Mouse (Mus musculus): ENCODE data around the gene 1110008L16Rik. TPM values are rescaled to one million over a fixed set of nuclear protein-coding genes. Genes with fewer than 3 reads are reported as not detected.
"Not testable (repeated sequence)": the region's sequence is repeated elsewhere in the genome, so short reads cannot be mapped to it uniquely, and the experiment has no call there.

Gene 1110008L16Rik
- 12.2 and 13.3 TPM in 2 replicates for polyA plus RNA-seq (2015; fragmentation: Nextera tagmentation; extraction: Ambion mirVana)

- peaks cover 32% of the 10 kb centered on the region for H3K4me1 ChIP-seq (replicated peaks; ENCODE audit: control insufficient read depth, insufficient read depth, low read length)
- H3K36me3 ChIP-seq (ENCODE audit: control insufficient read depth, insufficient read depth), result peaks cover 19% of the 10 kb centered on the region; the same call in 1 of the 2 replicates
- no peaks in the 10 kb centered on the region for H3K9me3 ChIP-seq (ENCODE audit: control insufficient read depth, low read length)
- no peaks in the 10 kb centered on the region for H3K27me3 ChIP-seq (replicated peaks; ENCODE audit: control insufficient read depth, insufficient read depth, low read length)
- no peak within 1 kb of the TSS for H3K27ac ChIP-seq (ENCODE audit: low read length)
- H3K9ac ChIP-seq (replicated peaks; ENCODE audit: low read depth, low read length), result no peak within 1 kb of the TSS
- H3K4me2 ChIP-seq (ENCODE audit: low read length), result no peak within 1 kb of the TSS
- no peak for ATAC-seq
- no peak within 1 kb of the TSS for H3K4me3 ChIP-seq (replicated peaks; ENCODE audit: low read length)
- WGBS, result 89% methylated on average over 5 of the region's 5 CpGs
Observed at GRCm38 (mm10) chr12:55299336-55299735, at the start of gene 1110008L16Rik. Gene 1110008L16Rik, plus strand, starts transcription at chr12:55299577.

GRCm38 (mm10) chr12:55261950-55262349 is 37.4 kb upstream of the 1110008L16Rik start:
- H3K27me3 ChIP-seq (replicated peaks; ENCODE audit: control insufficient read depth, insufficient read depth, low read length); H3K9ac ChIP-seq (replicated peaks; ENCODE audit: low read depth, low read length); H3K9me3 ChIP-seq (ENCODE audit: control insufficient read depth, low read length); H3K4me3 ChIP-seq (replicated peaks; ENCODE audit: low read length); H3K4me2 ChIP-seq (ENCODE audit: low read length); H3K36me3 ChIP-seq (ENCODE audit: control insufficient read depth, insufficient read depth); H3K4me1 ChIP-seq (replicated peaks; ENCODE audit: control insufficient read depth, insufficient read depth, low read length); H3K27ac ChIP-seq (ENCODE audit: low read length); ATAC-seq: not testable (repeated sequence)
- WGBS, result no CpG with 5 or more reads among the region's 8 CpGs

GRCm38 (mm10) chr12:55263385-55263784 is 36.0 kb upstream of the 1110008L16Rik start:
- H3K4me3 ChIP-seq (replicated peaks; ENCODE audit: low read length); H3K27me3 ChIP-seq (replicated peaks; ENCODE audit: control insufficient read depth, insufficient read depth, low read length); H3K9me3 ChIP-seq (ENCODE audit: control insufficient read depth, low read length); H3K27ac ChIP-seq (ENCODE audit: low read length); ATAC-seq; H3K9ac ChIP-seq (replicated peaks; ENCODE audit: low read depth, low read length); H3K4me2 ChIP-seq (ENCODE audit: low read length); H3K4me1 ChIP-seq (replicated peaks; ENCODE audit: control insufficient read depth, insufficient read depth, low read length); H3K36me3 ChIP-seq (ENCODE audit: control insufficient read depth, insufficient read depth): not testable (repeated sequence)
- WGBS, result no CpG with 5 or more reads among the region's 5 CpGs

- no peak for ATAC-seq
- no peaks in the 10 kb centered on the region for H3K27me3 ChIP-seq (replicated peaks; ENCODE audit: control insufficient read depth, insufficient read depth, low read length)
Observed at GRCm38 (mm10) chr12:55272243-55272642, 27.1 kb upstream of the 1110008L16Rik start.

GRCm38 (mm10) chr12:55277583-55277982 is 21.8 kb upstream of the 1110008L16Rik start:
- H3K36me3 ChIP-seq (ENCODE audit: control insufficient read depth, insufficient read depth); ATAC-seq; H3K4me1 ChIP-seq (replicated peaks; ENCODE audit: control insufficient read depth, insufficient read depth, low read length); H3K27me3 ChIP-seq (replicated peaks; ENCODE audit: control insufficient read depth, insufficient read depth, low read length); H3K9me3 ChIP-seq (ENCODE audit: control insufficient read depth, low read length); H3K4me2 ChIP-seq (ENCODE audit: low read length); H3K4me3 ChIP-seq (replicated peaks; ENCODE audit: low read length); H3K9ac ChIP-seq (replicated peaks; ENCODE audit: low read depth, low read length); H3K27ac ChIP-seq (ENCODE audit: low read length): not testable (repeated sequence)
- 92% methylated on average over 3 of the region's 6 CpGs for WGBS

More at GRCm38 (mm10) chr12:55272243-55272642, 27.1 kb upstream of the 1110008L16Rik start:
- Histone ChIP-seq H3K9me3 (ENCODE audit: control insufficient read depth, low read length) (no peaks in the 10 kb centered on the region), H3K4me3 (replicated peaks; ENCODE audit: low read length) (no peak overlapping the region), H3K36me3 (ENCODE audit: control insufficient read depth, insufficient read depth) (no peaks in the 10 kb centered on the region), H3K9ac (replicated peaks; ENCODE audit: low read depth, low read length) (no peak overlapping the region), H3K4me2 (ENCODE audit: low read length) (no peak overlapping the region), H3K27ac (ENCODE audit: low read length) (no peak overlapping the region), H3K4me1 (replicated peaks; ENCODE audit: control insufficient read depth, insufficient read depth, low read length) (no peaks in the 10 kb centered on the region)
- WGBS, result 80% methylated on average over 3 of the region's 3 CpGs

GRCm38 (mm10) chr12:55298112-55298511 is 1.3 kb upstream of the 1110008L16Rik start:
- Histone ChIP-seq H3K27ac (ENCODE audit: low read length) (no peak overlapping the region), H3K4me3 (replicated peaks; ENCODE audit: low read length) (no peak overlapping the region), H3K4me1 (replicated peaks; ENCODE audit: control insufficient read depth, insufficient read depth, low read length) (peaks cover 25% of the 10 kb centered on the region), H3K36me3 (ENCODE audit: control insufficient read depth, insufficient read depth) (peaks cover 28% of the 10 kb centered on the region), H3K27me3 (replicated peaks; ENCODE audit: control insufficient read depth, insufficient read depth, low read length) (no peaks in the 10 kb centered on the region), H3K4me2 (ENCODE audit: low read length) (no peak overlapping the region), H3K9me3 (ENCODE audit: control insufficient read depth, low read length) (no peaks in the 10 kb centered on the region), H3K9ac (replicated peaks; ENCODE audit: low read depth, low read length) (no peak overlapping the region)
- 93% methylated on average over 9 of the region's 9 CpGs for WGBS
- no peak for ATAC-seq

- H3K9ac ChIP-seq (replicated peaks; ENCODE audit: low read depth, low read length), result no peak overlapping the region; the same call in 1 of the 2 replicates
- 87% methylated on average over 3 of the region's 3 CpGs for WGBS
Observed at GRCm38 (mm10) chr12:55300820-55301351, 1.5 kb downstream of the 1110008L16Rik start.

GRCm38 (mm10) chr12:55301472-55302300 is 2.3 kb downstream of the 1110008L16Rik start:
- Histone ChIP-seq H3K4me3 (replicated peaks; ENCODE audit: low read length) (peak overlapping the region; percentile 65), H3K27me3 (replicated peaks; ENCODE audit: control insufficient read depth, insufficient read depth, low read length) (no peaks in the 10 kb centered on the region), H3K9me3 (ENCODE audit: control insufficient read depth, low read length) (peaks cover 2% of the 10 kb centered on the region; the same call in 1 of the 2 replicates), H3K9ac (replicated peaks; ENCODE audit: low read depth, low read length) (peak overlapping the region; percentile 71), H3K4me1 (replicated peaks; ENCODE audit: control insufficient read depth, insufficient read depth, low read length) (peaks cover 34% of the 10 kb centered on the region), H3K4me2 (ENCODE audit: low read length) (peak overlapping the region; percentile 79), H3K36me3 (ENCODE audit: control insufficient read depth, insufficient read depth) (peaks cover 9% of the 10 kb centered on the region; the same call in 1 of the 2 replicates), H3K27ac (ENCODE audit: low read length) (peak overlapping the region; percentile 91)
- 47% methylated on average over 11 of the region's 11 CpGs for whole genome bisulfite sequencing
- no peak for ATAC-seq

More at GRCm38 (mm10) chr12:55300820-55301351, 1.5 kb downstream of the 1110008L16Rik start:
- H3K27ac ChIP-seq (ENCODE audit: low read length), result no peak overlapping the region
- no peaks in the 10 kb centered on the region for H3K27me3 ChIP-seq (replicated peaks; ENCODE audit: control insufficient read depth, insufficient read depth, low read length)
- ATAC-seq, result no peak
- peaks cover 34% of the 10 kb centered on the region for H3K4me1 ChIP-seq (replicated peaks; ENCODE audit: control insufficient read depth, insufficient read depth, low read length)
- H3K36me3 ChIP-seq (ENCODE audit: control insufficient read depth, insufficient read depth), result peaks cover 13% of the 10 kb centered on the region; the same call in 1 of the 2 replicates
- H3K4me2 ChIP-seq (ENCODE audit: low read length), result peak overlapping the region; percentile 79
- peak overlapping the region; percentile 65 for H3K4me3 ChIP-seq (replicated peaks; ENCODE audit: low read length)
- no peaks in the 10 kb centered on the region for H3K9me3 ChIP-seq (ENCODE audit: control insufficient read depth, low read length)

Data from forebrain, embryonic 16.5 days (tissue).